In genomic region chr8:85059879-85060616, GRCm38 (mm10) we compare ENCODE assay signal across 7 mouse cellular contexts. TPM values are rescaled to one million over a fixed set of nuclear protein-coding genes. Genes with fewer than 3 reads are reported as not detected.
DNase-seq lines count a peak whose midpoint lies in the region; ATAC-seq and TF ChIP-seq lines count a peak whose summit lies in the region.

Fbxw9 (plus strand) TSS chr8:85060055.

- peak within 1 kb of the TSS; percentile 67 for H3K9ac ChIP-seq in embryonic facial prominence, embryonic 11.5 days (replicated peaks; ENCODE audit: low read length)
- peak within 1 kb of the TSS; percentile 66 for H3K9ac ChIP-seq in limb, embryonic 12.5 days (replicated peaks)
- peak within 1 kb of the TSS; percentile 63 for H3K9ac ChIP-seq in midbrain, embryonic 15.5 days

- ATAC-seq in embryonic facial prominence, embryonic 11.5 days (replicated peaks; ENCODE audit: insufficient number of reproducible peaks, low FRiP score, low TSS enrichment, low read depth): peak; percentile 84
- peak; percentile 88 for ATAC-seq in limb, embryonic 12.5 days (ENCODE audit: insufficient number of reproducible peaks, insufficient read depth, low FRiP score, low TSS enrichment, low read depth)
- ATAC-seq in midbrain, embryonic 15.5 days (replicated peaks): peak; percentile 93

- WGBS in embryonic facial prominence, embryonic 11.5 days: under 1% methylated on average over 52 of the region's 53 CpGs
- WGBS in kidney, adult 2 months: under 1% methylated on average over 52 of the region's 53 CpGs
- WGBS in limb, embryonic 12.5 days: under 1% methylated on average over 52 of the region's 53 CpGs
- under 1% methylated on average over 53 of the region's 53 CpGs for WGBS in midbrain, embryonic 15.5 days
- under 1% methylated on average over 53 of the region's 53 CpGs for WGBS in spleen, adult 2 months

- peak within 1 kb of the TSS; percentile 77 for H3K4me3 ChIP-seq in embryonic facial prominence, embryonic 11.5 days (ENCODE audit: low read depth, low read length)
- H3K4me3 ChIP-seq in kidney, adult 2 months (ENCODE audit: insufficient read depth, low read depth, low read length): peak within 1 kb of the TSS; percentile 74
- peak within 1 kb of the TSS; percentile 80 for H3K4me3 ChIP-seq in limb, embryonic 12.5 days (replicated peaks)
- H3K4me3 ChIP-seq in midbrain, embryonic 15.5 days: peak within 1 kb of the TSS; percentile 75
- H3K4me3 ChIP-seq in spleen, adult 2 months (ENCODE audit: extremely low read depth, insufficient read depth, insufficient read length): peak within 1 kb of the TSS; percentile 94

- 0 out of 2 replicates have a peak, but pooled peaks cover 5% of the 10 kb centered on the region for H3K36me3 ChIP-seq in embryonic facial prominence, embryonic 11.5 days (replicated peaks; ENCODE audit: control insufficient read depth, insufficient read depth, low read depth, low read length)
- no peaks in the 10 kb centered on the region for H3K36me3 ChIP-seq in kidney, adult 2 months (ENCODE audit: control insufficient read depth, insufficient read depth, low read length)
- H3K36me3 ChIP-seq in limb, embryonic 12.5 days: peaks cover 42% of the 10 kb centered on the region
- peaks cover 16% of the 10 kb centered on the region for H3K36me3 ChIP-seq in midbrain, embryonic 15.5 days (replicated peaks)
- peaks cover 6% of the 10 kb centered on the region; the same call in 1 of the 2 replicates for H3K36me3 ChIP-seq in spleen, adult 2 months (ENCODE audit: control insufficient read depth, insufficient read depth, low read length)

- DNase-seq in adrenal gland, postnatal 14 days: peak; percentile 93
- peak; percentile 96 for DNase-seq in embryonic facial prominence, embryonic 11.5 days (ENCODE audit: low spot score)
- DNase-seq in heart, adult 11 months: peak; percentile 99
- DNase-seq in kidney, adult 2 months: peak; percentile 96
- DNase-seq in spleen, adult 2 months (ENCODE audit: low read depth in 1 of 2, low spot score in 2 of 2): peak; percentile 85 to 87

- H3K4me1 ChIP-seq in embryonic facial prominence, embryonic 11.5 days (ENCODE audit: control insufficient read depth, insufficient read depth, low read length): 0 out of 2 replicates have a peak, but pooled peaks cover 2% of the 10 kb centered on the region
- peaks cover 5% of the 10 kb centered on the region; the same call in 1 of the 2 replicates for H3K4me1 ChIP-seq in kidney, adult 2 months (ENCODE audit: control insufficient read depth, insufficient read depth, low read length)
- peaks cover 7% of the 10 kb centered on the region; the same call in 1 of the 2 replicates for H3K4me1 ChIP-seq in limb, embryonic 12.5 days (replicated peaks)
- H3K4me1 ChIP-seq in midbrain, embryonic 15.5 days: peaks cover 19% of the 10 kb centered on the region
- peaks cover 2% of the 10 kb centered on the region for H3K4me1 ChIP-seq in spleen, adult 2 months (ENCODE audit: control insufficient read depth, insufficient read depth, insufficient read length)

- no peak for TF ChIP-seq POLR2A in kidney, adult 2 months (IDR thresholded peaks at IDR 0.05; ENCODE audit: low read depth, low read length)
- TF ChIP-seq POLR2A in spleen, adult 2 months (IDR thresholded peaks at IDR 0.05; ENCODE audit: low read depth, low read length): no peak

- no peaks in the 10 kb centered on the region for H3K27me3 ChIP-seq in embryonic facial prominence, embryonic 11.5 days (ENCODE audit: control insufficient read depth, insufficient read depth, low read length)
- no peaks in the 10 kb centered on the region for H3K27me3 ChIP-seq in kidney, adult 2 months (replicated peaks; ENCODE audit: control insufficient read depth, insufficient read depth, low read length)
- H3K27me3 ChIP-seq in limb, embryonic 12.5 days: no peaks in the 10 kb centered on the region
- no peaks in the 10 kb centered on the region for H3K27me3 ChIP-seq in midbrain, embryonic 15.5 days (replicated peaks)
- no peaks in the 10 kb centered on the region for H3K27me3 ChIP-seq in spleen, adult 2 months (ENCODE audit: control insufficient read depth, insufficient read depth, low read length)

- no peak within 1 kb of the TSS for H3K27ac ChIP-seq in embryonic facial prominence, embryonic 11.5 days (replicated peaks; ENCODE audit: low read depth, low read length)
- no peak within 1 kb of the TSS for H3K27ac ChIP-seq in kidney, adult 2 months (ENCODE audit: insufficient read depth, low read depth, low read length)
- H3K27ac ChIP-seq in limb, embryonic 12.5 days: no peak within 1 kb of the TSS
- H3K27ac ChIP-seq in midbrain, embryonic 15.5 days: peak within 1 kb of the TSS; percentile 76
- no peak within 1 kb of the TSS for H3K27ac ChIP-seq in spleen, adult 2 months (ENCODE audit: insufficient read depth, low read length)

- H3K9me3 ChIP-seq in embryonic facial prominence, embryonic 11.5 days (replicated peaks; ENCODE audit: control insufficient read depth, low read length): no peaks in the 10 kb centered on the region
- H3K9me3 ChIP-seq in limb, embryonic 12.5 days: no peaks in the 10 kb centered on the region
- H3K9me3 ChIP-seq in midbrain, embryonic 15.5 days: no peaks in the 10 kb centered on the region

- TF ChIP-seq CTCF in kidney, adult 2 months (conservative IDR thresholded peaks at IDR 0.05; ENCODE audit: insufficient read depth, insufficient read length, low read depth, low read length): no peak
- TF ChIP-seq CTCF in spleen, adult 2 months (IDR thresholded peaks at IDR 0.05; ENCODE audit: extremely low read depth, insufficient read depth, insufficient read length, insufficient replicate concordance): no peak

- H3K4me2 ChIP-seq in embryonic facial prominence, embryonic 11.5 days (ENCODE audit: low read depth, low read length): peak within 1 kb of the TSS; percentile 92
- H3K4me2 ChIP-seq in limb, embryonic 12.5 days: peak within 1 kb of the TSS; percentile 93
- H3K4me2 ChIP-seq in midbrain, embryonic 15.5 days: peak within 1 kb of the TSS; percentile 83

RNA-seq across cellular contexts. Expression of gene Fbxw9, which starts in this region (rescaled TPM):
- 18.0 and 18.4 TPM in 2 replicates for total RNA-seq in adrenal gland, postnatal 14 days (2021)
- polyA plus RNA-seq in embryonic facial prominence, embryonic 11.5 days (2014; fragmentation: Nextera tagmentation; extraction: Ambion mirVana): 20.4 and 21.2 TPM in 2 replicates
- 32.6 and 39.6 TPM in 2 replicates for polyA plus RNA-seq in kidney, adult 2 months (2012; rRNA removed)
- polyA plus RNA-seq in limb, embryonic 12.5 days (2016; fragmentation: Nextera tagmentation; extraction: Ambion mirVana): 27.4 and 29.9 TPM in 2 replicates
- polyA plus RNA-seq in midbrain, embryonic 15.5 days (2015; fragmentation: Nextera tagmentation; extraction: Ambion mirVana): 84.5 and 86.2 TPM in 2 replicates
- 18.8 and 22.5 TPM in 2 replicates for polyA plus RNA-seq in spleen, adult 2 months (2012; rRNA removed)
